Mouse (Mus musculus): ENCODE measurements around the gene Odf3l2. TPM values are rescaled to one million over a fixed set of nuclear protein-coding genes. Genes with fewer than 3 reads are reported as not detected.
A peak's percentile ranks its signal among the peaks of the same experiment; 100 is the strongest.

Odf3l2 gene
- total RNA-seq, 2 experiments from 2014 or later, result not detected

DNA sequence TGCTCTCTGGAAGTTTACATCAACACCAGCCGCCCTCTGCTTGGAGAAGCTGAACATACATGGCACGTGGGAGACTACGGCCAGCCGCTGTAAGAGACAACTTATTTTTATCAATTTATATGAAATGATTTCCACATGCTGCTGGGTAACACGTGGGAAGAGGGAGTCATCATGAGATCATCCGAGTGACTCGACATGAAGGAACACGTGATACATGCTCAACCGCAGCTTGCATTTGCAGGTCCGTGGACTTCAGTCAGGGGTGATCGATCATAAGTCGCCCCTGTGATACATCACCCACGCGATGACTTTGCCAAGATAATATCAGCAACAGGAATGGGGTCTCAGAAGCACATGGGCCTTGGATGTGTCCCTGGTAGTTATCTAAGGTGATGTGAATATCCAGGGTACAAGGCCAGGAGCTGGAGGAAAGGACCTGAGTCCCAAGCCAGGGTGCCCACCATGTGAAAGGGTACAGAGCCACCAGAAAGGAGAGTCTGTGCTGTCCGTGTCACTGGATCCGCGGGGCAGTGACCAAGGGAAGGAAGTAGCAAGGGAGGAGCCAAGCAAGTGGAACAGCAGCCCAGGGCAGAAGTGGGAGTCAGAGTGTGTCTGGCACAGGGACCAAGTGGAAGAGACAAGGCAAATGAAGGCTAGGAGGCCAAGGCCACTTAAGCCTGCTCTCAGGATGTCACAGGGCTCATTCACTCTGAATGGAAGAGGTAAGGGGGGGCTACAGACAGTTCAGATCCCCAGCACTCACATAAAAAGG is 12.3 kb downstream of the Odf3l2 start:
- intact Hi-C loops (cut with DNase I), result no loop called here
- DNase-seq, result no peak

DNA sequence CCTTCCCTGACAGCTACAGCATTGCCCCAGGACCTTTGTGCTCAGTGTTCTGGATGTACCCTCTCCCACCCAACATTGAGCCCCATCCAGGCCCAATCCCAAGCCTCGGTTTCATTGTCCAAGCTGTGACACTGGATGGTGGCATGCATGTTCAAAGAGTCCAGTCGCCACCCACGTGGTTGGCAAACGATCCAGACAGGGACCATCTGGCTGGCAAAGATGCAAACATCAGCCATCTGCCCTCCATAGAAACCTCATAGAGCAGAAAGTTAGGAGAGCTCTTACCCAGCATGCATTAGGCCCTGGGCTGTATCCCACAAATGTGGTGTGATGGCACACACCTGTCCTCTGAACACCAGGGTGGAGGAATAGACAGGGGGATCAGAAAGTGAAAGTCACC is 14.1 kb downstream of the Odf3l2 start:
- intact Hi-C loops (cut with DNase I), result no loop called here
- no peak for DNase-seq

DNA sequence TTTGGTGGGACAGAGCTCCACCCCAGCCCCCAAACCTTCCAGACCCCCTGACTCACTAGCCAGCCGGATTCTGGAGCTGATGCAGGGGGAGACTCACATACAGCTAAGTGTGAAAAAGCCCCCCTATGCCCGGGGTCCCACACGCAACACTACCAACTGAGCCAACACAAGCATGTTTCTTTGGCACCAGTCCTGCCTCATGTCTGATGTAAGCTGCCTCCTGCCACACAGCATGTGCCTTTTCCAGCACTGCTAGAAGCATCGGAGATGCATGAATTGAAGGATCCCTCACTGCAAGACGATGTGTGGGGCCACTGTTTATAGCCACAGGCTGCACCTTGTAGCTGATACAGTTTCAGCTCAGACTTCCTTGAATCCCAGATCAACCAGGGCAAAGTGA is 17.2 kb downstream of the Odf3l2 start:
- no peak for DNase-seq
- intact Hi-C loops (cut with DNase I), result no loop called here

GRCm38 (mm10) chr10:79626156-79626555 is 19.4 kb downstream of the Odf3l2 start:
- no peak for DNase-seq
- intact Hi-C loops (cut with DNase I), result no loop called here

DNA sequence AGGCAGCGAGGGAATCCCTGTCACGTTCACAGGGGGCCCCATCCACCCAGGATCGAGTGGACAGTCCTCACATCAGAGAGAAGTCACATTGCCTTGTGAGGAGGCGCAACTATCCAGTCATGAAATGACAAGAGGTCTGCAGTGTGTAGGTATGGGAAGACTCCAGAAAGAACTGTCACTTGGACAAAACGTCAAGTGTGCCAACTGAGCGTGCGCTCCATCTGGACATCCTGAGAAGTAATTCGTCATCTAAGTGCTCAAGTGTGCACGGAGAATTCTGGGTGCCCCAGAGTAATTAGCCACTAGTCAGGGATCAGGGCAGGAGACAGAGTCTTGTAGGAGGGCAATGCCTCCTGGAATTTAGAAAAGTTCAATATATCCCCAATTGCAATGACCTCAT is 20.1 kb downstream of the Odf3l2 start:
- intact Hi-C loops (cut with DNase I), result no loop called here

DNA sequence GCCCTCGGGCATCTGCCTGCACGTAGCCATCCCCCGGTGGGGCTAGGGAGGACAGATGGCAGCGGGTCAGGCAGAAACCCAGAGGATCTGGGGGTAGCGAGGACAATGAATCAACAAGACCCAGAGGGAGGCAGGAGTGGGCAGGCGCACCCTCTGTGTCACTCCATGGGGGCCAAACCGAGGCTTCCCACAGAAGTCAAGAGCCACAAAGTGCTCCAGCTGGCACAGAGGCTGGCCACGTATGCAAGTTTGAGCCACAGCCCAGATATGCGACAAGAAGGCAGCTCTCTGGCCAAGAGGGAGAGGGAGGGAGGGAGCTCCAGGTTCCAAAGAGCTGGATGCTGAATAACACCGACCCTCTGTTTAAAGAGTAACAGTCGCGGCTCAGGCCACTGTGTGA is 21.6 kb downstream of the Odf3l2 start:
- intact Hi-C loops (cut with DNase I), result no loop called here
- DNase-seq, result peak; percentile 37 to 59

More for the DNA sequence above, 20.1 kb downstream of the Odf3l2 start:
- DNase-seq, result no peak

GRCm38 (mm10) chr10:79616376-79616775 is 29.2 kb downstream of the Odf3l2 start:
- intact Hi-C loops (cut with DNase I), result no loop called here

GRCm38 (mm10) chr10:79615860-79616259 is 29.7 kb downstream of the Odf3l2 start:
- DNase-seq, result no peak
- intact Hi-C loops (cut with DNase I), result no loop called here

More at GRCm38 (mm10) chr10:79616376-79616775, 29.2 kb downstream of the Odf3l2 start:
- no peak for DNase-seq

DNA sequence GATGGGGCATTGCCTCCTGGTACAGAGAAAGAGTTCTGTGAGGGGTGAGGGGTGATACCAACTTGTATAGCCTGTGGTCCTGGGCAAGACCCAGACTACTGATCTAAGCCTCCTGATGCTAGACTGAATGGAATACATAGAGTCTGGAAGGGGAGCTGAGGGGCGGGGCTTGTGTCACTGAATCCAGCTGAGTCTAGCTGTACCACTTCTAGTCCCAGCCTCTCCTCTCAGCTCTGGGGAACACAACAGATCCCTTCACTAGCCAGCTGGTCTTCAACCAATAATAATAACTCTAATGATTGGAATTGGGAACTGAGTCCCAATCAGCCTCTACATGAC is 31.3 kb downstream of the Odf3l2 start:
- intact Hi-C loops (cut with DNase I), result no loop called here
- DNase-seq, result no peak

DNA sequence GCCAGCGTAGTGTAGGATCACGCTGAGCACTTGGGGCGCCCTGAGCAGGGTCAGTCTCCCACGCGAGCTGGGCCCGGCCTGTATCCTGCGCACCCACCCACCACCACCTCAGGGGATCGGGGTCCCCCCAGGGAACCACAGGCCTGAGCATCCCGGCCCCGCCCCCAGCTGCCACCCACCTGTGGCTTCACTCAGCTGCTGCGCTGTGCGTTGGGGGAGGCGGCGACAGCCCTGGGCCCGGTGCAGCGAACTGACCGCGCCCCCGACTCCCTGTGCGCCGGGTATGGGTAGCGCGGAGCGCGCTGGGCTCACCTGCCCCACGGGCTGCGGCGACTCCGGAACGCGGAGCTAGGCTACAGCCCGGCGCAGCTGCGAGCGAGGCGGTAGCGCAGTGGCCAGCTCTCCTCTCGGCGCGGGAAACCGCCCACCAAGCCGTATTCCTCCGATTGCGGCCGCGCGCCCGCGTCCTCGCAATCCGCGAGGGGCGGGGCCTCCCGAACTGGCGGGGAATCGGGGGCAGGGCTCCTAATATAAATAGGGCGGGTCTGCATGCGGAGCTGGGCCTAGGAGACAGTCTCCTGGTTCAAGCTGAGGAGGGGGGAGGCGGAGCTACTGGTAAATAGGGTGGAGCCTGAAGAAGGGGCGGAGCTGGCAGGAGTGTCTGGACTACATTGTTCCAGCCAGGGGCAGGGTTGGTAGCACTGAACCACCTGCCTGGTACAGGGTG is 31.8 kb downstream of the Odf3l2 start, which contains the start of gene C2cd4c:
Gene C2cd4c (minus strand): TSS at position 448 of the 727 bp plus-strand sequence.
- intact Hi-C loops (cut with DNase I), result no loop called here
- peak; percentile 38 to 41 for DNase-seq

GRCm38 (mm10) chr10:79612192-79613135 is 33.1 kb downstream of the Odf3l2 start:
- intact Hi-C loops (cut with DNase I), result no loop called here
- DNase-seq, result peak in 1 of 2 experiments; percentile 26

DNA sequence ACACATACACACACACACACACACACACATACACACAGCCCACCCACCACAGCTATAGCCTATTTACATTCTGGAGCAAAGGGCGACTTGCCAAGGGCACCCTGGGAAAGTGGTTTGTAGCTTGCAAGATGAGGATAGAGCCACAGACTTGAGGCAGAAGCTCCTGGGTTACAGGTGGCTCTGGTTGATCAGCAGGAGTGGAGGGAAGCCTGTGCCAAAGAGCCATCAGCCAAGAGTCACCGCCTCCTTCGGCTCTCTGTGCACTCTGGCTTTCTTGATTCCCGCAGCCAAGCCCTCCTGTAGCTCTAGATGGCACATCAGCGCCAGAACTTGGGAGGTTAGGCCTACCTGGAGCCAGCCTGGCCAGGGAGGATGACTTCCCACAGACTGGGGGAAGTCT is 34.2 kb downstream of the Odf3l2 start:
- intact Hi-C loops (cut with DNase I), result no loop called here
- no peak for DNase-seq

DNA sequence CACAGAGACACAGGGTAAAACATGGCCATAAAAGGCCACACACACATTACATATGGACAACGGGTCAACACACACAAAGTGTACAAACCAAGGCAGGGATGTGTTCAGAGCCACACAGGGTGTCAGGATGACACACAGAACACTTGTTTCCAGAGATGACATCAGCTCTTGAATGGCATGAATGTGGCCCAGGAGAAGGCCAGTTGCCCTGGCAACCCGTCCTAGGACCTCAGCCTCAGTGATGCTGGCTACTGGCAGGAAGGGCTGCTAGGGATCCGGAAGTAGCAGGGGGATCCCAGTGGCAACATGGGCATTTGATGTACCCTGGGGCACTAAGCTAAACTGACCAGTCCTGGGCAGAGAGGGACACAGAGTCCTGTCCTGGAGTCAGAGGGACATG is 36.3 kb downstream of the Odf3l2 start:
- no peak for DNase-seq
- intact Hi-C loops (cut with DNase I), result no loop called here

DNA sequence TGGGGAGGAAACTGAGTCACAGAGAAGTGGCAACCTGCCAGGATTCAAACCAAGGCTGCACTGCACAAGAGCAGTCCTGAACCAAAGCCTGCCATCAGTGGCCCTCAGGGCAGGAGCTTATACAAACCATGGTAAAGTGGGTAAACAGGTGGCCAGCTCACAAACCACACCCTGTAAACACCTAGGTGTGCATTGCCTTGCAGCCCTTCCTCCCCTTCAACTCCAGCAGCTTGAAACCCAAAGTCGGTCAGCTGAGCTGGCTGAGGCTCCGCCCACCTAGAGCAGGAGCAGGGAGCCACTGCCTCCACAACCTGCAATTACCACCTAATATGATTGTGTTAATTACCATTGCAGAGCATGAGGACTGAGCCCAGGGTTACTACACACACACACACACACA is 37.6 kb downstream of the Odf3l2 start:
- intact Hi-C loops (cut with DNase I), result no loop called here
- no peak for DNase-seq

DNA sequence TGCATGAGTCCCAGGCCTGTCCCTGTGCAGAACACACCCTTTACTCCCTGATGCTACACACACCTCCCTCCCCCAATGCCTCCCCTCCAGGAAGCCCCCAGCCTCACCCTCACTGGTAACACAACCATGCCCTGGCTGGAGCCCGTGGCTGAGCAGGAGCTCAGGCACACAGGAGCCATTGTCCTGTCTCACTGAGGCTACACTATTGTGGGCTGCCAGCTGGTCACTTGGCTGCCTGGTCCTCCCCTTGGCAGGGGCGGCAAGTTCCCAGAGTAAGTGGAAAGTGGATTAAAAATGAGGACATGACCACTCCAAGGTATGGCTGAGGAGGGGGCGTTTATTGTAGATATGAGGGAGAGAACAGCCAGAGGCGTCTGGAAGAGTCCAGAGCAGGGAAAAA is 39.0 kb downstream of the Odf3l2 start:
- no peak for DNase-seq
- intact Hi-C loops (cut with DNase I), result no loop called here

DNA sequence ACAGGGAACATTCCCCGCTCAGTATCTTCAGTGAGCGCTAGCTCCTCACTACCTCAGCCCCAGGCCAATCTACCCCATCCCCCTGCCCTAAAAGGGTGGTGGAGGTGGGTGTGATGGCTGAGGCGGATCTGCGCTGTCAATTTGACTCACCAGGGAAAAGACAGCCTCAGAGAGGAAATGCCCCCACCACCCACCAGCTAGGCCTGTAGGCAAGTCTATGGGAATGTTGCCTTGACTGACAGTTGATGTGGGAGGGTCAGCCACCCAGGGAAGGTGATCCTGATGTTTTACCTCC is 47.7 kb downstream of the Odf3l2 start:
- intact Hi-C loops (cut with DNase I), result no loop called here
- no peak for DNase-seq

DNA sequence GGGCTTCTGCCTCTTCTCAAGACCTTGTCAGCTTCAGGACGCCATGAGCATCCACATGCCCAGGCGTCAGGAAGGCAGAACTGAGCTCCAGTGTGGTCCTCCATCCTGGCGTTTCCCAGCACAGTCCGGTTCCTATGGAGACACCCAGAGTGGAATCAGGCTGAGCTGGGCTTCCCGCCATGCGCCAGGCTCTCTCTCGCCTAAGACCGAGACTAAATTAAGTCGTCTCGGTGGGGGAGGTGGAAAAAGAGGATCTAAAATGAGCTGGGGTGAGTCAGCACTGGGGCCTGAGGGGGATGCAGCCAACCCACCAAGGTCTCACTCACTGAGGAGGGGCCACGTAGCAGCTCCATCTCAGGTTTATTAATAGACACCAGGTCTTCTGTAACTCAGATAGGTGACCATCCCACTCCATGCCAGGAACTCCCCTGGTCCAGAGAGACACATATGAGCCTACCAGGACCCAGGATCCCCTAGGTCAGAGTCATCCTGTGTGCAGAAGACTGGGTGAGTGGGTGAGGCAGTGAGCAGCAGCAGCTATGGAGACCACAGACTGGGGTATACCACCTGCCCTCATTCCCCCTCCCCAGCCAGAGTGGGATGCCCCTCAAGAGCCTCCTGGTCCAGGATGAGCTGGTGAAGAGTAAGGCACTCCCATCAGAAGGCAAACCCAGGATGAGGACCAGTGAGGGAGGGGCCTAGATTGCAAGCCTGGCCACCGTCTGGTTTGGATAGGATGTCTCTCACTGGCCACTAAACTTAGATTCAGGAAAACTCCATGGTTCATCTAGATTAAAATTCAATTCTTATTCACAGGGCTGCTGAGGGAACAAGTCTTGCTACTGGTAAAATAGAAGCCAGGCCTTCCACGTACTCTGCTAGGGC is 48.2 kb downstream of the Odf3l2 start:
- intact Hi-C loops (cut with DNase I), result no loop called here
- DNase-seq, result no peak

GRCm38 (mm10) chr10:79595590-79595929 is 50.0 kb downstream of the Odf3l2 start:
- DNase-seq, result no peak
- intact Hi-C loops (cut with DNase I), result loop anchor here (1.0 kb wide), 2 partner anchors 54 to 73 kb away; no protein-coding TSS in a partner anchor

- intact Hi-C loops (cut with DNase I), result loop anchor here (1.0 kb wide), 2 partner anchors 54 to 73 kb away; no protein-coding TSS in a partner anchor
- DNase-seq, result peak; percentile 53 to 68
These were observed 50.5 kb downstream of the Odf3l2 start for GRCm38 (mm10) chr10:79594872-79595589.

Data from heart, postnatal 14 days (tissue).